Mouse (Mus musculus) 416B (cell line): ENCODE measurements around the gene Nwd2.
A peak's percentile ranks its signal among the peaks of the same experiment; 100 is the strongest.

Source experiments
- DNase-seq: peaks from one replicate; pipeline ENCODE4 v3.0.0; 2011; ENCODE audit warnings: low read depth

Gene Nwd2

DNA sequence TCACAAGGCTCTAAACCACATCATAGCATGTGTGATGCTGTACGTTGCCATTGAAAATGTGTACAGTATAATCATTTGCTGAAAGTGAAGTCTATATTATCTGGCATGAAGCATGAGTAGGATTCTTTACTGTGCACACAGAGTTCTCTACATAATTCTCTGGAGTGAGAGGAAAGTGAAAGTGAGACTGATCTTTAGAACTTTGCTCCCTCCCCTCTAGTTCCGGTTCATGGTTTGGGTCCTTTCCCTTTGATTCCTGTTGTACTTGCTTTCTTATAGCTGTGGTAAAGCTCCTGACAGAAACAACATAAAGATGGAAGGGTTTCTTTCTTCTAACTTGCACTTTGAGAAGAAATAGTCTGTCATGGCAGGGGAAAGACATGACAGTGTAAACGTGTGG lies 107.0 kb downstream of the Nwd2 start:
- DNase-seq: peak; percentile 31

DNA sequence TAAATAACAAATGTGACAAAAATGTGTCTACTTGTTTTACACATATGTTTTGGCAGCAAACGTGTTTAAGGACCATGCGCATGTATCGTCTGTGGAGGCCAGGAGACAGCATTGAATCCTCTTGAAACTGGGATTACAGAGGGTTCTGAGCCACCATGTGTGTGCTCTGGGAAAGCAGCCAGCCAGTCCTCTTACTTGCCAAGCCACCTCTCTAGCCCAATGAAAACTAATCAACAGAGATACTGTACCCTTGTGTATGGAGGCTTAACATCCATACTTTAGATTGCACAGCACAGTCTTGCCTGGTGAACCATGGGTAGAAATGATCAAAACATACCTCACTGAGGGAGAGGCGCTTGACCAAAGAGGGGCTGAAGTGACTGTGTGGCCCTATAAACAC lies 117.0 kb downstream of the Nwd2 start:
- DNase-seq: peak; percentile 3

- peak; percentile 84 for DNase-seq
Observed at GRCm38 (mm10) chr5:63766715-63767114, 117.8 kb downstream of the Nwd2 start.

GRCm38 (mm10) chr5:63767464-63767863 lies 118.6 kb downstream of the Nwd2 start:
- DNase-seq: no peak

DNA sequence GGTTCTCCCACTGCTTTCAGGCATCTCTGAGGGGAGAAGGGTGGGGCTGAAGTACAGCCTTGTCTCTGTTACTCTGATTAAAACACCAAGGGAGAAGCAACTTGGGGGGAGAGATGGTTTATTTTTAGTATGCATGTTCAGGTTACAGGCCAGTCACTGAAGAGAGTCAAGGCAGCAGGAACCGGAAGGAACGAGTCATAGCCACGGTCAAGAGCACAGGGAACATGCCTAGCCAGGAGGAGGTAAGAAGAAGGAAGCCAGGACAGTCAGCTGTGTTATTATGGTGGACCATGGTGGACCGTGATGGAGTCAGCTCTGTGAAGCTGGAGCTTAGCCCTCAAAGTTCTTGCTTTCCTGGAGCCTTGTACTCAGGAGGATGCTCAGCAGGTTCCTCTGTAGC lies 119.3 kb downstream of the Nwd2 start:
- peak; percentile 53 for DNase-seq

DNA sequence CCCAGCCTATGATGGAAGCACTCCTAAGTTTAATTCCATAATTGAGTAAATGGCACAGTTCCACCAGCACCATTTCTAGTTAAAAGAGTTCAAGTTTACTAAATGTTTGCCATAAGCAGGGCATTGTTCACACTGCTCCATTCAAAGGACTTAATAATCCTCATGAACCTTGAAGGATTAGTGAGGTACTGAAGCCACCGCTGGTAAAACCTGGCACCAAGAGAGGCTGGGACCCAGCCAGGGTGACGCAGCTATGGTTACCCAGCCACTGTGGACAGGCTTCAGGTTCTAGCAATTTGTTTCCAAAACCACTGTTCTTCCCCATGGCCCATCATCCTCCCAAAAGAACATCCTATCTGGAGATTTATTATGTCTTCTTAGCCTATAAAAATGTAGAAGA lies 124.1 kb downstream of the Nwd2 start:
- no peak for DNase-seq

GRCm38 (mm10) chr5:63773603-63774002 lies 124.7 kb downstream of the Nwd2 start:
- no peak for DNase-seq

GRCm38 (mm10) chr5:63788156-63788826 lies 139.4 kb downstream of the Nwd2 start:
- no peak for DNase-seq

DNA sequence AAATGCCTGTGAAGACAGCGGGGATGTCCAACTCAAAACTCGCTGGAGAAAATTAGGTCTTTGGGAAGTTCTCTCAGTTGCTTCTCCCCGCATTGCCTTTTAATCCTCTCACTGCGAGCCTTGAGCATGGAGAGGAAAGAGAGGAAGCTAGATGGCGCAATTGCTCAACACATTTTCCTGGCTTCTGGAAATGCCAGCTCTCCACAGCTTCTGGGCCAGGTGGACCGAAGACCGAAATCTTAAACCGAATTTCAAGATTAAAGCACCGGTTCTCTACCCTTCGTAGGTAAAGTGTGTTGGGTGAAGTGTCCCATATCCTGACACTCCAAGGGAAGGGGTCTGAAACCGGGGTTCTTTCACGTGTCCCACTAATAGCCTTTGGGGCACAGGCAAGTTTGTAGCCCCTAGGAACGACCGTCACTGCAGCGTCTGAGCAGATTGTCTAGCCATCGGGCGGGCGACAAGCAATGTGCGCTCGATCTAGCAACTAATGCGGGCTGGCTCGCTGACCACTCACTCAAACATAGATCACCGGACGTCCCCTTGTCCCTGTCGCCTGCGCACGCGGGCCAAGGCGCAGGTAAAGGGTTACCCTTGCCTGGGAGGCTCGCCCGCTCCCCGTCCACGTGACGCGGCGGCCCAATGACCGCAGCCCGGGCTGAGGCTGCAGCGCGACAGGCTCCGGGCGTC lies 163.1 kb downstream of the Nwd2 start, which contains the start of gene 0610040J01Rik:
TSS of gene 0610040J01Rik (plus strand) at position 545 of the 690 bp plus-strand sequence.
- peak; percentile 47 for DNase-seq

DNA sequence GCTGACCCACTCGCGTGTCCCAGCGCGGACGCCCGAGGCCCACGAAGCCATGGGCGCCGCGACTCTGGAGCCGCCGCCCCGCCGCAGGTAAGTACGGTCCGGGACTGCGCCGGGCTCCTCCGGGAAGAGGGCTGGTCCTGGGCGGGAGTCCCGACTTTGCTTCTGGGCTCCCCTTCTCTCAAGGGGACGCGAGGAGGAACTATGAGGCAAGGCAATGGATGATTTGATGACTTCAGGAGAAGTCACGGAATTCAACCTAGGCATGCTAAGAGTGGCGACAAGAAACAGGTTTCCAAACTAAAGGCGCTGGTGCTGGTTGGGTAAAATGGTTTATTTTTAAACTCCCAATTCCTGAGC lies 163.6 kb downstream of the Nwd2 start:
- DNase-seq: no peak

GRCm38 (mm10) chr5:63816643-63817042 lies 167.7 kb downstream of the Nwd2 start:
- DNase-seq: no peak

GRCm38 (mm10) chr5:63817270-63817669 lies 168.4 kb downstream of the Nwd2 start:
- DNase-seq: no peak

- DNase-seq: no peak
Observed at GRCm38 (mm10) chr5:63818975-63819374, 170.1 kb downstream of the Nwd2 start.

GRCm38 (mm10) chr5:63819519-63819918 lies 170.6 kb downstream of the Nwd2 start:
- no peak for DNase-seq

DNA sequence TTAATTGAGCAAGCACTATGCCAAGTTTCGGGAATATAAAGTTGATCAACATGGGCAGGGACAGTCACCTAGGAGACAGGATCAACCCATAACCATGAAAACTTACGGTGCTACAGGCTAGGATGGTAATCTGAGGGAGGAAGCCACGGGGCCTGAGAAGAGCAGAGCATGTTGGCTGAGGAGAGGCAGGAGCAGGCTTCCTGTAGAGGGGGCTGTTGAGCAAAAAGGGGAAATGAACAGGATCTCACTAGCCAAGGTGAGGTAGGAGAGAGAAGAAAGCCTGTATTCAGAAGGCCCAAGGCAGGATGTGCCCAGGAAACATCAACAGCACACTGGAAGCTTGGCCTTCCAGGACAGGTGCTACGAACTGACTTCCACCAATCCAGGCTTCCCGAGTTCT lies 172.3 kb downstream of the Nwd2 start:
- peak; percentile 7 for DNase-seq

- DNase-seq: no peak
Observed at GRCm38 (mm10) chr5:63821860-63822259, 173.0 kb downstream of the Nwd2 start.

GRCm38 (mm10) chr5:63823362-63824332 lies 174.7 kb downstream of the Nwd2 start:
- DNase-seq: no peak

GRCm38 (mm10) chr5:63824599-63825350 lies 175.9 kb downstream of the Nwd2 start:
- DNase-seq: peak; percentile 20

DNA sequence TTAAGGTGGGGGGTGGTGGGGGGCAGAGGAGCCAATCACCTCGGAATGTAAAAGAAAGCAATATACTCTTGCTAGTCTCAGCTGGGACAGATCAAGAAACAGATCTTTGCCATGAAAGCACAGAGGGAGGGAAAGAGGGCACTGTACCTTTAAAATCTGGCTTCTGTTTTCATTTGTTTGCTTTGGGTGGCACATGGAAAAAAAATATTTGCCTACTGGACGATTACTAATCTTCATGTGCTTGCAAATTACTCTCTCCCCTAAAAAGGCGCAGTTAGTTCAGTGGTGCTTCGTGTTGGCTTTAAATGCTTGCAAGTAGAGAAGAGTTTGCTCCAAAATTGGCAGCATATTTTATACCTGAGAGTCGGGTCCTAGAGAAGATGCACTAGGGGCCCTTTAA lies 177.0 kb downstream of the Nwd2 start:
- no peak for DNase-seq

GRCm38 (mm10) chr5:63827006-63827405 lies 178.1 kb downstream of the Nwd2 start:
- DNase-seq: peak; percentile 32

GRCm38 (mm10) chr5:63827415-63828053 lies 178.6 kb downstream of the Nwd2 start:
- DNase-seq: no peak
